Mouse (Mus musculus) c-Kit-positive CD71-positive TER-119-positive erythroid progenitor cells, embryonic 14.5 days (primary cell): Measurements from ENCODE around the gene Dapk3.
"Not testable (repeated sequence)": the region's sequence is repeated elsewhere in the genome, so short reads cannot be mapped to it uniquely, and the experiment has no call there.

Experiments
- DNase-seq: peaks from one replicate; pipeline ENCODE4 v3.0.0-alpha.2; 2013; ENCODE audit warnings: low spot score

The Dapk3 gene

DNA sequence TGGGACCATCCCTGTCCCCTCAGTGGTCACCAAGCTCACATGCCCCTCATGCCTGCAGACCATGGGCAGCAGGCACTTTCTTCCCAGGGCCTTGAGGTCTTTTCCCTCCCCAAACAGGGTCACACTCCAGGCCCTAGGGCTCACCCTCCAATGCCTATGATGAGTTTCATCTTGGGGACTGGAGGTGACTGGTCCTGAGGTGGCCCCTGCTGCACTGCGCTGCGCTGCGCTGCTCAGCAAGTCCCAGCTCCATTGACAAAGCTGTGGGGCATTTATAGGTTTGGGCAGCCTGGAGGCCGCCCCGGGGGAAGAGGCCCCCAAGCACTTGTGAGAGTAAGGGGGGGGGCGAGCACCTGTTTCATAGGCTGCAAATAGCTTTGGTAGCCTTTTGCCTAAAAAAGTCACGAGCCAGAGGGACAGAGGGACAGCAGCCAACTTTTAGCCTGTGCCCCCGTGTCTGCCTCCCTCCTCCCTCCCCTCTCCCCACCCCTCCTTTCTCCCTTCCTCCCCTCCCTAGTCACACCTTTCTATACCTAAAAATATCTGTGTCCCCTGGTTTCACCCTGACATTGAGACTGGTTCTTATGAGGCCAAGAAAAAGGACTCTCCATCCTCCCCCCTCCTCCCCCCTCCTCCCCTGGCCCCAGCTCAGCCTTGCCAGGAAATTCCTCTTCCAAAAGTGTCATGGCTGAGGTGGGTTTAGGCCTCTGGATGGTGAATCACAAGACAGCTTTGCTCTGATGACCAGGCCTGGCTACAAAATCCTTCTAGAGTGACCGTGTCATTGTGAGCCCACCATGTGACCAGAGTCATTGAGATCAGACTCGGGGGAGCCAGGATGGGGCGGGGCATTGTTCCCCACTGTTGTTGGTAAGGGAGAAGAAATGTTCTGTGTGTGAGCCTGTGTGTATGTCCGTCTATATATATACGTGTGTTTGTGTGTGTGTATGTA lies 19.3 kb downstream of the Dapk3 start, which contains the start of gene Nmrk2:
TSS of gene Nmrk2 (minus strand) at position 245 of the 952 bp plus-strand sequence.
- DNase-seq: no peak

DNA sequence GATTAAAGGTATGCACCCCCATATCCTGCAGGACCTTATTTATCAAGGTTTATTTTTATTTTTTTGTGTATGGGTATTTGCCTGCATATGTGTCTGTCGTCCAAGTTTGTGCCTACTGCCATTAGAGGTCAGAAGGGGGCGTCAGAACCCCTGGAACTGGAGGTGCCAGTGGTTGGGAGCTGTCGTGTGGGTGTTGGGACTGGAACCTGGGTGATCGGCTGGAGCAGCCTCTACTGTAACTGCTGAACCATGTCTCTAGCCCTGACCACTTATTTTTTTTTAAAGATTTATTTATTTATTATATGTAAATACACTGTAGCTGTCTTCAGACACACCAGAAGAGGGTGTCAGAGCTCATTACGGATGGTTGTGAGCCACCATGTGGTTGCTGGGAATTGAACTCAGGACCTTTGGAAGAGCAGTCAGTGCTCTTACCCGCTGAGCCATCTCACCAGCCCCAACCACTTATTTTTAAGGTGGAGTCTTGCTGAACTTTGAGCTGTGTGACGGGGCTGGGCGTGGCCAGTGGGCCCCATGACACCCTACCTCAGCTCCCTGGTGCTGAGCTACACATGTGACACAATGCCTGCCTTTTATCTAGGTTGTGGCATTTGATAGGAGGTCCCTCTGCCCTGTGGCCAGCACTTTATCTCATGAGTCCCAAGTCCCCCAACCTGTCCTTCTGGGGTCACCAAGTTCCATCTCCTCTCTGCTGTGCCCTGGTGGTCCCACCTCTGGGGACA lies 20.3 kb downstream of the Dapk3 start:
- peak; percentile 77 for DNase-seq

DNA sequence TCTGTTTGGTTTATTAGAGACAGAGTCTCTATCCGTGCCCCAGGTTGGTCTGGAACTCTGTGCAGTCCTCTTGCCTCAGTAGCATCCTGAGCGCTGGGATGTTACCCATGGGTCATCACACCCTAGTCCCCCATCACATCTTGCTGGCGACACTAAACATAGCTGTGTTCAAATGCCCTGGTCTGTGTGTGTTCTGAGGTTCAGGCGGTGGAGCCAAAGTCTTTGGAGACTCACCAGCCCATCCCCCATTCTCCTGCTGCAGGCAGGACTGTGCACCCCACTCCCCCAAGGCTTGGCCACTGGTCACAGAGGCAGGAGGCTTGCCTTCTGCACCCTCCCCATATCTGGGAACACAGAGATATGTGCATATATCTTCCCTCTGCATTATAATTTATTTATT lies 21.3 kb downstream of the Dapk3 start:
- DNase-seq: no peak

DNA sequence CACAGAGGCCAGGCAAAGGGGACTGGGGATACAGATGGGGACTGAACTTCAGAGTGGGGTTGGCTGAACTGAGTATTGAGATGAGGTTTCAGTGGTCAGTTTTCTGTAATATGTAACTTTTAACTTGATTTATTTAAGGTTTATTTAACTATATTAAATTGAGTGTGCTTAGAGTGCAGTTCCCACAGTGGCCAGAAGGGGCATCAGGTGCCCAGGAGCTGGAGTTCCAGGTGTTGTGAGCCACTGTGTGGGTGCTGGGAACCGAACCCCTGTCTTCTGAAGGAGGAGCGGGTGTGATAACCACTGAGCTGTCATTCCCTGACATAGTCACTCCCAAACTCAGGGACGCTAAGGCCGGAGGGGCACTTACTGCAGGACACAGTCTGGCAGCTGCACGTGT lies 27.3 kb downstream of the Dapk3 start:
- DNase-seq: no peak

DNA sequence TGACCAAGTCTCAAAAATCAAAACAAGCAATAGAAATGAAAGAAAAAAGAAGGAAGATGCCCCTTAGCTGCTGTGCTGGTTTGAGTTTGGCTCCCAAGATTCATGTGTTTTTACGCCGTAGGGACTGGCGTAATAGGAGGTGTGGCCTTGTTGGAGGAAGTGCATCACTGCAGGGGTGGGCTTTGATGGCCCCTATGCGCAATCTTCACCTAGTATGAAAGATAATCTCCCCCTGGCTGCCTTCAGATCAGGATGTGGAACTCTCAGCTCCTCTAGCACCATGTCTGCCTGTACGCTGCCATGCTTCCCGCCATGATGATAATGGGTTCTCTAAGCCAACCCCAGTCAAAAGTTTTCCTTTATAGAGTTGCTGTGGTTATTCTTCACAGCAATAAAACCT lies 33.5 kb downstream of the Dapk3 start:
- no peak for DNase-seq

DNA sequence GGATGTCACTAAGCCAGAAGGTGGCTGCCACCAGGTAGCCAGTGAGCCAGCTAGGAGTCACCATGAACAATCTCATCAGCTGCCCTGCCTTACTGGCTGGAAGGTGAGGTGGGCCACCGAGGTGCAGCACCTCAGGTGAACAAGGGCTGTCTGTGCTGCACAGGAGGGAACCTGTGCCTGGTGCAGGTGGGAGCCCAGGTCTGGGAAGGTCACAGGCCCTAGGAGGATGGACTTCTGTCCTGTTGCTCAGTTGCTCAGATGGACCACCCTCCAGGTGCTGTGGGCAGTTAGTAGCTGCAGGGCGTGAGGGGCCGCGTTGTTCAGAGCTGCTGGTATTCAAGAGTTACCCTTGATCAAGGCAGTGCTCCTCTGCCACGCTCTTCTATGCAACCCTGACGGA lies 34.0 kb downstream of the Dapk3 start:
- DNase-seq: no peak

DNA sequence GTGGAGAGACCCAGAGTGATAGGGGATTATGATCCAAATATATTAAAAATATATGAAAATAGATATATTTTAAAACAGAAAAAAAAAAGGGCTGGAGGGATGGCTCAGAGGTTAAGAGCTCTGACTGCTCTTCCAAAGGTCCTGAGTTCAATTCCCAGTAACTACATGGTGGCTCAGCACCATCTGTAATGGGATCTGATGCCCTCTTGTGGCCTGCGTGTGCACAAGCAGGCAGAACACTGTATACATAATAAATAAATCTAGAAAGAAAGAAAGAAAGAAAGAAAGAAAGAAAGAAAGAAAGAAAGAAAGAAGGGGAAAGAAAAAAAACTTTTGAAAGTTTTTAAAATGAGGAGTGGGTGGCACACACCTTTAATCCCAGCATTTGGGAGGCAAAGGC lies 34.5 kb downstream of the Dapk3 start:
- not testable (repeated sequence) for DNase-seq

DNA sequence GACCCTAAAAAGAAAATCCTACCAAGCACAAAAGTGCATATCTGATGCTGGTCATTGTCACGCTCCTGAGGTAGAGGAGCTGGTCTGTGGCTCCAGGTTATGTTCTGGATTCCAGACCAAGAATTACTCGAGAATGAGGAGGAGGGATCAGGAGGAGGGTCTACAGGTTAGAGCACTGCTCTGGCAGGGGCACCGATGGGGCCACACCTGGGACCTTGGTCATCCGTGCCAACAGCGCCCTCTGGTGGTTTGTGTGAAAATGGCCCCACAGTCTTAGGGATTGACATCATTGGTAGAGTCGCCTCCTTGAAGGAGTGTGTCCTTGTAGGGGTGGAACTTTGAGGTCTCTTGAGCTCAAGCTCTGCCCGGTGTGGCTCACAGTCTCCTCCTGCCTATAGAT lies 35.2 kb downstream of the Dapk3 start:
- peak; percentile 71 for DNase-seq

DNA sequence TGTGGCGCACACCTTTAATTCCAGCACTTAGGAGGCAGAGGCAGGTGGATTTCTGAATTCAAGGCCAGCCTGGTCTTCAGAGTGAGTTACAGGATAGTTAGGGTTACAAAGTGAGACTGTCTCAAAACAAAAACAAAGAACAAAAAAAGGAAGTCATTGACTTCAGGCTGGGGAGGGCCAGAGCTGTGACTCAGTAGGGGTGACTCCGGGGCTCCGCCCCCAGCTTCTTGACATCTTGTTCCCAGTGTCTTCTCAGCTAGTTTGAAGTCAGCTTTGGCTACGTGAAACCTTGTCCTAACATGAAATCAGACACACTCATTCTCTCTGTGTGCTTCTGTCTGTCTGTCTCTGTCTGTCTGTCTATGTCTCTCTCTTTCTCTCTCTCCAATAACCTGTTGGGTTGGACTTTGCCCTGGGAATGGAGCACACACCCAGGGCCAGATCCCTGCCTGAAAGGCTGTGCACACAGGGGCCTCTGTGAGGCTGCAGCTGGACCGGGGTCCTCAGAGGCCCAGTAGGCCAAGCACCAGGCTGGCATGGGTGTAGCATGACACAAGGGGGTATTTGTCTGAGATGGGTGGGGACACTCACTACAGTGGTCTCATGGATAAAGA lies 38.7 kb downstream of the Dapk3 start:
- DNase-seq: no peak

DNA sequence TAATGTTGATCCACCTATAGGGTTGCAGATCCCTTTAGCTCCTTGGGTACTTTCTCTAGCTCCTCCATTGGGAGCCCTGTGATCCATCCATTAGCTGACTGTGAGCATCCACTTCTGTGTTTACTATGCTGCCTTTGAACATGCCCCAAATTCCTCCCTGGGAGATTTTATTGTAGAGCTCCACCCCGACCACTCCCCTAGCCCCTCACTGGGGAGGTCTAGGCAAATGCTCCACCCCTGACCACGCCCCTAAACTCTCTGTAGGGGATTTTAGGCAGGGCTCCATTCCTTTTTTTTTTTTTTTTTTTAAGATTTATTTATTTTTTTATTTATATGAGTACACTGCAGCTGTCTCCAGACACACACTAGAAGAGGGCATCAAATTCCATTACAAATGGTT lies 40.9 kb downstream of the Dapk3 start:
- DNase-seq: not testable (repeated sequence)

DNA sequence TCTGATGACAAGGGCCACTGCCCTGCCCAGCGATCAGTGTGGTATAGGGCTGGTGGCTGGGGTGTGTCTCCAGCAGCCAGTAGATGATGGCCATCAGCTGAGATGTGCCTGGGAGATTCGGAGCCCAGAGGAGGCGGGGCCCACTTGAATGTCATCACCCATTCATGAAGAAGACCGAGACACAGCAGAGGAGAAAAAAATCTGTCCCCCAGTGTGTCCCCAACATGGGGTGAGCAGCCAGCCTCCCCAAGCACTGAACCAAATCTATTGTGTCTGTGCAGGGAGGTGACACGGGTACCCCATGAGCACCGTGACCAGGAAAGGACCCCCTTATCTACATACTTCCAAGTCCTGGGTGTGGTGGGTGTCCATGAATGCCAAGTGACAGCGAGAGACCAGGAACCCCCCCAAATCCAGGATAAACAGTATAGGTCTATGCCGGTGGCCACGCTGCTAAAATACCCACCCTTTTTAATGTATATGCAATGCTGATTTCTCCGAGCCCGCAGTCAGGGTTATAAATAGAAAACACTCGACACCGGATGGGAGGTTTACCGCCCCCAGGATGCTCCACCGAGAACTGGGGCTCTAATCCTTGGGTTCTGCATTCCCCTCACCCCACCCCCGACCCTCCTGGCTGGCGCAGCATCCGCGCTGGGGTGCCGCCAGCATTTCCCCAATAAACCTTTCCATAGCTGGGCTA lies 47.1 kb downstream of the Dapk3 start:
- DNase-seq: no peak

DNA sequence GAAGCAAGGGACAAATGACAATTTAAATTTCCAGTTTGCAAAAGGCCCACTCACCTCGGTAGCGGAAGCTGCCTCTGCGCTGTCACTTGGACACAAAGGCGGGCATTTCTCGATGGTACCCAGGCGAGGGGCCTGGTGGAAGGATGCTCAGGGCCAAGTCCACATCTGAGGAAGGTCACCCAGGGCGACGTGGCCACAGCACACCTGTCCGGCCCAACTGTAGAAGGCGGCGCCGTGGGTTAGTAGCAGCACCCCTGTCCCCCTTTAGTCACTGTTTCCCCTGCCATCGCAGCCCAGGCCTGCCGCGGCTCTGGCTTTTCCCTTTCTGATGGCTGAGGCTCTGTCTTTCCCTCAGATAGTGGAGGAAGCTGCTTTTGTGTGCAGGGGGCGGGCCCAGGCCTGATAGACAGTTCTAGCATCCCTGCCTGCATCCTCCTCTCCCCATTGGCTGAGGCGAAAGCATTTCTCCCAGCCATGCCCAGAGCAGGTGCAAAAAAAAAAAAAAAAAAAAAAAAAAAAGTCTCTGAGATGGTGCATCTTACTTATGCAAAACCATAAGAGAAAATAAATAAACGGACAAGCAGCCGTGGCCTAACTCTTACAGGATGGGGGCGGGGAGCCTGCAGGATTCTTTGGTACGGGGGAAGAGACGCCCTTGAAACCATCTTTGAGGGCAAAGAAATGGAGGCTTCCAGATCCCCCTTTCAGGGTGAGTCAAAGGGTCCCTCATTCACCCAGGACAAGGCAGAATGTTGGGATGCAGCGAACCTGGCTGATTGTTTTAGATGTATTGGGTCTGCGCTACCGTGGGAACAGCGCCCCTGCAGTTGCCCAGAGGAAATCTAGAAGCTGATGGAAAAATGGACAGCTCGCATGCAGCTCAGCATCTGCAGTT lies 47.9 kb downstream of the Dapk3 start, which contains the start of gene Atcay:
TSS of gene Atcay (minus strand) at position 396 of the 895 bp plus-strand sequence.
- no peak for DNase-seq

DNA sequence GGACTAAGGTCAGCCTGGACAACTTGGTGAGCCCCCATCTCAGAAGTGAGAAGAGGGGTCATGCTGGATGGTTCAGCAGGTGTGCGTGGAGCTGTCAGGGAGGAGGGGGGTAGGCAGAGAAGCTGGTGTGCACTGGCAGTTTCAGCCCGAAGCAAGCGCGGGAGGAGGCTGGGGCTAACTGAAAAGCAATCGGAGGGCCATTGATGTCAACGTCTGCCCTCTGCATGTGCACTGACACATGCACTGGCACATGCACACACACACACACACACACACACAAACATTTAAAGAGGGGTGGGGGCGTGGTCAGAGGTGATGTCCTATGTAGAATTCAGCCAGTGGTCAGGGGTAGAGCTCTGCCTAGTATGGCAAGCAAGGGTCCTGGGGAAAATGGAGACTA lies 48.6 kb downstream of the Dapk3 start:
- DNase-seq: no peak

DNA sequence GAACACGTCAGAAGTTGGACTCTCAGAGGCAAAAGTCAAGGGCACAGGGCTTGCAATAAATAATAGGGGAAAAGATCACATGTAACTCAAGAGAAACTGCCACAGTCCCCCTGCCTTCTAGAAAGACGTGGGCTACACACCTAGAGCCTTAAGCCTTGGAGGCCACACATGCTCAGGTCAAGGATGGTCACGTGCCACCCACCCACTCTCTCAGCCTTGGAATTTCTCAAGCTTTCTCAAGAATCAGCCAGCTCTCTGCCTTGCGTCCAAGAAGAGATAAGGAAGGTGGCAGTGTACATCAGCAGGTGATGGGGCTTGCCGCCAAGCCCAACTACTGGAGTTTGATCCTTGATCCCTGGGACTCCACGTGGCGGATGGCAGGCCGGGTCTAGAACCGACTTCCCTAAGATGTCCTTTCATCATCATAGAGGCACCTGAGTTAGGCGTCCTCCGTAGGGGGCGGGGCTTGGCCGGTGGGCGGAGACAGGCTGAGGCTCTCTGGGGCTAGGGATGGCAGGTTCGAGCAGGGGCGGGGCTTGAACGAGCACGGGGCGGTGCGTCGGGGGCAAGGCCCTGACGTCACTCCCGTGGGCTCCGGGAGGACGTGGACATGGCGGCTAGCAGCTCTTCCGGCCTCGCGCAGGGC lies 49.9 kb downstream of the Dapk3 start, which contains the start of gene Zfr2:
TSS of gene Zfr2 (plus strand) at position 576 of the 646 bp plus-strand sequence.
- peak; percentile 85 for DNase-seq

DNA sequence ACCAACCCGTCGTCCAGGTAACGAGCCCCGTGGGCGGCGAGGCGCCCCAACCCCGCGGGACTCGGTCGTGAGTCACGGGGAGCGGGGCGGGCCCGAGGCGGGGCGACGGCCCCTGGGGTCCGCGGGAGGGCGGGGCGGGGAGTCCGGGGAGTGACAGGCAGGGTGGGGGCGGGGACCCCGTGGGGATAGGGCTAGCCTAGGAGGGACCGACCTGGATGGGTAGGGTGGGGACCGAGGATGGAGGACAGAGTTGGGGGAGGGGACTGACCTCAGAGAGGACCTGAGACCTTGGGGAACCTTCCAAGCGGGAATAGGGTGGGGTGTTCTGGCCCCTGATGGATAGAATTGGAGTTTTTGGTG lies 50.4 kb downstream of the Dapk3 start:
- DNase-seq: no peak

DNA sequence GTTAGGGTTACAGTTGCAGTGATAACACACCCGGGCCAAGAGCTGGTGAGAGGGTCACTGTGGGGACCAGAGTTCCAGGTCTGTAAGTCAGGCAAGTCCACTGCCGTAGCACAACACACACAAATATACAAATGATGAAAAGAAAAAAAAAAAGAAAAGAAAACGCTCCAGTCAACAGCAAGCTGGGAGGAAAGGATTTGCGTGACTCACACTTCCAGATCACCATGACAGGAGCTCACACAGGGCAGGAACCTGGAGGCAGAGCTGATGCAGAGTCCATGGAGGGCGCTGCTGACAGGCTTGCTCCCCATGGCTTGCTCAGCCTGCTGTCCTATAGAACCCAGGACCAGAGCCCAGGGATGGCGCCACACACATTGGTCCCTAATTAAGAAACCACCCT lies 51.4 kb downstream of the Dapk3 start:
- DNase-seq: no peak

DNA sequence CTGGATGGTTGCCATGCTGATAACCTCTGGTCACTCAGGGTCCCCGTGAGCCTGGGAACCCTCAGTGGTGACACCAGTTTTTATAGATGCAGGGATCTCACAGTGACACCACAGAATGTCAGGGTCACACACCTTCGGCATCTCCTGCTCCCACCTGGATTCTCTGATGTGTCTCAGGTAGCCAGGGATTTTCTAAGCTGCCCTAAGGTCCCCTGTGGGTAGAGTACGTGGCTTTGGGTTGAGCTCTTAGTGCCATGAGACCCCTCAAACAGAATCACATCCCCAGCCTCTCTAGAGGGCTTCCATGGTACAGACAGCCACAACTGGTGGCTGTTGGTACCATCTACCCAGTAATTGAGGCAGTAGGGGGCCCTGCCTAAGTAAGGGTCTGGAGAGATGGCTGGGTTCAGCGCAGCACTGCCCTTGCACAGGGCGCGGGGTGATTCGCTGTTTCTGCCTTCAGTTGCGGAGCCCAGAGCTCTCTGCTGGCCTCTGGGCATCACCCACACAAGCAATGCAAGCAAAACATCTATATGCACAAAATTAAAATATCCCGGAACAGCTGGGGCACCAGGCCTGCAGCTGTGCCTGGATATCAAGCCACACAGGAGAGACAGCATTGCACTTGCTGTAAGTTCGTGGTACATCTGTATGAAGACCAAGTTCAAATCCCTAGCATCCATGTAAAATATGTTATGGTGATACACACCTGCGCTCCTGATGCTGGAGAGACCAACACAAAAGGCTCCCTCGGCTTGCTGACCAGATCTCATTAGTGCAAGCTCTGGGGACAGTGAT lies 53.9 kb downstream of the Dapk3 start:
- no peak for DNase-seq

DNA sequence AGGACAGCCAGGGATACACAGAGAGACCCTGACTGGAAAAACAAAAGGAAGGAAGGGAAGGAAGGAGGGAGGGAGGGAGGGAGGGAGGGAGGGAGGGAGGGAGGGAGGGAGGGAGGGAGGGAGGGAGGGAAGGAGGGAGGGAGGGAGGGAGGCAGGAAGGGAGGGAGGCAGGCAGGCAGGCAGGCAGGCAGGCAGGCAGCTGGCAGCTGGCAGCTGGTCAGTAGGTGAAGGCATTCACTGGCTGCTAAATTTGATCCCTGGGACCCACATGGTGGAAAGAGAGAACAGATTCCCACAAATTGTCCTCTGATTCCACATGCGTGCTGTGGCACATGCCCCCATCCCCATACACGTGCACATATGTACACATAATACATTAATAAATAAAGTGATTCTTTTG lies 55.8 kb downstream of the Dapk3 start:
- no peak for DNase-seq

DNA sequence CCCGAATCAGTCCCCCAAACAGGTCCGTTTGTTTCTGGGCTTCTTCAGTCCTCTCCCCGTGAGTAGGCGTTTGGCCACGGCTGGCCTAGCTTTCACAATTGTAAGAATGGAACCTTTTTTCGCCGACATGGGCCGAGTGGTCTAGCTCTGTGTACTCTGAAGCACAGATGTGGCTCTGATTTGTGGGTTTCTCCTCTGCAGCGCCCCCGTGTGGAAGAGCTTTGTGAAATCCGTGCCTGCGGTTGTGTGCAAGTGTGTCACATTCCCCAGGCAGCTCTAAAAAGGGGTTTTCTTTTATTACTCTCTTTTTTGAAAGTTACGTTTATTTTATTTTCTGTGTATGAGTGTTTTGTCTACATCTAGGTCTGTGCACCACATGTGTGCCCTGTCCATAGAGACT lies 58.1 kb downstream of the Dapk3 start:
- DNase-seq: peak; percentile 57

DNA sequence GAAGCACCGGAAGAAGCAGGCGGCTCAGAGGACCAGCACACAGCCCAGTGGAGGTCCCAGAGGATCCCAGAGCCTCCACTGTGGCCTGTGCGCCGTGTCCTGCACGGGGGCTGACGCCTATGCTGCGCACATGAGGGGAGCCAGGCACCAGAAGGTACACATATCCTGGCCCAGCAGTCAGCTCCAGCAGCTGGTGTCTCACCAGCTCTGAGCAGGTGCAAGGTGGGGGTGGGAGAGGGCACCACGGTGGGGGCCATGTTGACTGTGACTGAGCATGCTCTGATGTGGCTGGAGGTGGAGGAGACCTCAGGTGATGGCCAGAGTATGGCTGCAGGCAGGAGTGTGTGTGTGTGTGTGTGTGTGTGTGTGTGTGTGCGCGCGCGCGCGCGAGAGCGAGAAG lies 59.2 kb downstream of the Dapk3 start:
- DNase-seq: no peak
